Mouse (Mus musculus) liver, postnatal 0 days (tissue): ENCODE data around the gene Gna11. TPM values are rescaled to one million over a fixed set of nuclear protein-coding genes. Genes with fewer than 3 reads are reported as not detected.
A peak's percentile ranks its signal among the peaks of the same experiment; 100 is the strongest.

ENCODE experiments used
- ATAC-seq: fragments of 200-750 bp; cut with Nextera tagmentation; 2 replicates; pipeline ENCODE4 v1.8.0; 2017; ENCODE audit warnings: mild to moderate bottlenecking, moderate library complexity
- DNase-seq: peaks from one replicate; pipeline ENCODE4 v3.0.0-alpha.2; 2016
- H3K27ac ChIP-seq: fragments of 300-500 bp; sonication (generic); 2 replicates; pipeline ENCODE4 v1.5.1; 2014; ENCODE audit warnings: antibody characterized with exemption, moderate library complexity, mild to moderate bottlenecking, low read depth
- H3K27me3 ChIP-seq: fragments of 300-500 bp; sonication (generic); 2 replicates; pipeline ENCODE4 v1.6.1; 2014; ENCODE audit warnings: low read length, control low read depth, mixed read lengths; ENCODE audit not compliant: insufficient read depth
- H3K36me3 ChIP-seq: fragments of 300-500 bp; sonication (generic); replicated peaks from 2 replicates; pipeline ENCODE4 v1.6.1; 2014; ENCODE audit warnings: mild to moderate bottlenecking, control low read depth, low read length, moderate library complexity, mixed read lengths; ENCODE audit not compliant: insufficient read depth
- H3K4me1 ChIP-seq: fragments of 300-500 bp; sonication (generic); 2 replicates; pipeline ENCODE4 v1.6.1; 2014; ENCODE audit warnings: antibody characterized with exemption, mild to moderate bottlenecking, control low read depth; ENCODE audit not compliant: insufficient read depth
- H3K4me2 ChIP-seq: fragments of 300-500 bp; sonication (generic); 2 replicates; pipeline ENCODE4 v1.6.1; 2014; ENCODE audit warnings: low read depth, mild to moderate bottlenecking, low read length, moderate library complexity, mixed read lengths
- H3K4me3 ChIP-seq: fragments of 300-500 bp; sonication (generic); 2 replicates; pipeline ENCODE4 v1.5.1; 2014; ENCODE audit warnings: low read depth, low read length
- H3K9ac ChIP-seq: fragments of 300-500 bp; sonication (generic); replicated peaks from 2 replicates; pipeline ENCODE4 v1.6.1; 2014; ENCODE audit warnings: mild to moderate bottlenecking, moderate library complexity
- H3K9me3 ChIP-seq: fragments of 300-500 bp; sonication (generic); 2 replicates; pipeline ENCODE4 v1.6.1; 2016; ENCODE audit warnings: mild to moderate bottlenecking, control low read depth, low read length, mixed read lengths
- CTCF ChIP-seq: sonication (generic); IDR thresholded peaks from 2 replicates; pipeline ENCODE4 v1.5.1; 2016; ENCODE audit warnings: antibody characterized with exemption, low read depth
- EP300 ChIP-seq: IDR thresholded peaks from 2 replicates; pipeline ENCODE4 v1.6.1; 2016; ENCODE audit warnings: antibody characterized with exemption, low read depth, mild to moderate bottlenecking
- WGBS: fragments of 180-500 bp; shearing (Covaris S2); extraction: QIAGEN DNeasy Blood & Tissue Kit; methylation state at CpG from one replicate; pipeline ENCODE4 v1.1.7; 2014; ENCODE audit not compliant: insufficient replicate concordance; 5-methylcytosine and 5-hydroxymethylcytosine counted together
- polyA plus RNA-seq: library from polyadenylated mRNA; unstranded; fragments of >200 nt; fragmentation: Nextera tagmentation; extraction: Ambion mirVana; gene quantifications from 2 replicates; pipeline ENCODE4 v1.2.1, GENCODE M21; 2015

Gene Gna11
- polyA plus RNA-seq, 1 experiment from 2014 or later = 18.3 TPM

DNA sequence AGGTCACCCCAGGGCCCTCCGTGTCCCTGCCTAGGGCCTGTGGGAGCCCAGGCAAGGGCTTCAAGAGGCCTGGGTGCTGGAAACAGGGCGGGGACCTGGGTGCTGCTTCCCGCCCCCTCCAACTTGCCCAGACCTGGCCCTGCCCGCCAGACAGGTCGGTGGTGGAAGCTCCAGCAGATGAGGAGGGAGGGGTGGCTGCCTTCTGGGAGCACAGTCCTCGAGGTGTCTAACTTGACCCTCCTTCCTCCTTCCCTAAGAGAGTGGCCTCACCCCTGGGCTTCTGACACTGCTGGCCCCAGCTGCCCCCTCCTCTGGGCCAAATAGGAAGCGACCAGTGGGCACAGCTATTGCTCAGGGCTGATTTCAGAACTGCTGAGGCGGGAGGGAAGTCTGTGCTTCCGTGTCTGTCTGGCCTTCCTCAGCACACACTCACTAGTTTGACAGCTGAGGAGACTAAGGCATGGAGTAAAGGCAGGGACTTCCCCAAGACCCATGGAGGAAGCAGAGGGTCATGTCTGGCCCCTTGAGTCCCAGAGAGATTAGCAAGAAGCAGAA lies 20.9 kb downstream of the Gna11 start, which contains the start of gene Gna15:
Gene Gna15, minus strand, starts transcription at position 175 of the 555 bp plus-strand sequence.
- WGBS = 13% methylated on average over 9 of the region's 9 CpGs
- Histone ChIP-seq H3K9ac (peak within 1 kb of the TSS; percentile 66), H3K27ac (peak within 1 kb of the TSS; percentile 78), H3K4me2 (peak within 1 kb of the TSS; percentile 70), H3K4me3 (peak within 1 kb of the TSS; percentile 54), H3K9me3 (no peaks in the 10 kb centered on the region), H3K4me1 (peaks cover 33% of the 10 kb centered on the region), H3K27me3 (no peaks in the 10 kb centered on the region), H3K36me3 (0 out of 2 replicates have a peak, but pooled peaks cover under 1% of the 10 kb centered on the region)
- peak; percentile 55 for DNase-seq
- TF ChIP-seq CTCF = peak; percentile 39
- TF ChIP-seq EP300 = no peak
- peak; percentile 28 for ATAC-seq

DNA sequence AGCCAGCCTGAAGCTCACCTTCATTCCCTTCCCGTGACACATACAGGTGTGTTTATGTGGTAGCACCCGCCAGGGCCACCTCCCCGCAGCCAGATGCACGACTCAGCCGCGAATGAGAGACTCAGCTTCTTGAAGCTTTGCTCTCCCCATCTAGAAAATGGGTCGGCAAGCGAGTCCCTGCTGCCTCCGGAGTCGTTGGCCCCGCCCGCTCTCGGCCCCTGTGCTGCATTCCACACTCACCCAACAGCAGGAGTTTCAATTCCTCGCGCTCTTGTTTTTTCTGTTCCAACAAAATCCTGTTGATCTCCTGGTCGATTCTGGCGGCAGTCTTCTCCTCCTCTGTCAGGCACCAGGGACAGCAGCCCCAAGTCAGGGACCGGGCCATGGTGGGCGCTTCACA lies 21.4 kb downstream of the Gna11 start:
- H3K4me1 ChIP-seq = peaks cover 38% of the 10 kb centered on the region

DNA sequence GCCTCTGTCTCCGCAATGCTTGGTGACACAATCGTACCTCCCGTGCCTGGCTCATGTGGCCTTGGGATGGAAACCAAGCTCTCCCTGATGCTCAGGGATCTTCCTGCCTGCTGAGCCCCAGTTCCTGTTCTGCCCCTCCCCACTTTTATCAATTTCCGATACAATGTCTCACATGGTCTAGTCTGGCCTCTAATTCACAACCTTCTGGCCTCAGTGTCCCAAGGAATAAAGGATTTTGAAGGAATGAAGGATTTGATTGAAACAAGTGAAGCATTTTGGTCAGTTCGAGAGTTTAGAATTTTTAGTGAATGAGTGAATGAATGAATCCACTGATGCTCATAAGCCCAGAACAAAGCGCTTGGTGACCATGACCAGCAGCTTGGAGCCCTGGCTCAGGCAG lies 21.8 kb downstream of the Gna11 start:
- whole genome bisulfite sequencing = 37% methylated on average over 6 of the region's 6 CpGs
- Histone ChIP-seq H3K27me3 (no peaks in the 10 kb centered on the region), H3K36me3 (no peaks in the 10 kb centered on the region), H3K27ac (0 out of 2 replicates have a peak overlapping the region, but pooled peaks have one; percentile 78), H3K9ac (peak overlapping the region; percentile 66; the same call in 1 of the 2 replicates), H3K4me2 (peak overlapping the region; percentile 70), H3K9me3 (no peaks in the 10 kb centered on the region), H3K4me1 (peaks cover 40% of the 10 kb centered on the region), H3K4me3 (peak overlapping the region; percentile 54)
- TF ChIP-seq CTCF (no peak), EP300 (no peak)
- ATAC-seq (no peak), DNase-seq (no peak)

More for the DNA sequence above, 21.4 kb downstream of the Gna11 start:
- TF ChIP-seq CTCF (no peak), EP300 (no peak)
- H3K4me3 ChIP-seq = peak overlapping the region; percentile 54
- H3K9ac ChIP-seq = peak overlapping the region; percentile 66
- peak overlapping the region; percentile 78 for H3K27ac ChIP-seq
- DNase-seq (peak; percentile 36), ATAC-seq (no peak)
- no peaks in the 10 kb centered on the region for H3K36me3 ChIP-seq
- no peaks in the 10 kb centered on the region for H3K9me3 ChIP-seq
- no peaks in the 10 kb centered on the region for H3K27me3 ChIP-seq
- peak overlapping the region; percentile 70 for H3K4me2 ChIP-seq
- 6% methylated on average over 19 of the region's 19 CpGs for WGBS

DNA sequence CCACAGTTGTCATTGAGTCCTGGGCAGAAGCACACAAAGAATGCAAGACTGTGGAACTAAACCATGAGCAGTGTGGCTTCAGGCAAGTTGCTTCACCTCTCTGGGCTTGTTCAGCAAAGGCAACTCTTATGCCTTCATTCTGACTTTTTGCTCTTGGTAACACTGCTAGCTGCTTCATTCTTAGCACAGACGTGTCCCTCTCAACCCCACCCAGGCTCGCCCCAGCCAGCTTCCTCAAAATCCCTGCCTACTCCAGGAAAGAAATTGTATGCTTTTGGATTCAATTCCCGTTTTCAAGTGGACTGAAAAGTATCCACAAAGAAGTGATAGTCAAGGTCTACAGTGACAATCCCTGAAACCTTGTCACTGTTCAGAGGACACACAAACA lies 25.0 kb downstream of the Gna11 start:
- Histone ChIP-seq H3K4me2 (peak overlapping the region; percentile 50; the same call in 1 of the 2 replicates), H3K36me3 (no peaks in the 10 kb centered on the region), H3K9me3 (no peaks in the 10 kb centered on the region), H3K9ac (no peak overlapping the region), H3K4me3 (no peak overlapping the region), H3K27me3 (no peaks in the 10 kb centered on the region), H3K27ac (peak overlapping the region; percentile 71), H3K4me1 (peaks cover 42% of the 10 kb centered on the region)
- WGBS = 29% methylated on average over 3 of the region's 3 CpGs
- ATAC-seq = no peak
- TF ChIP-seq CTCF = no peak
- no peak for TF ChIP-seq EP300
- no peak for DNase-seq

GRCm38 (mm10) chr10:81519227-81519977 lies 25.6 kb downstream of the Gna11 start:
- H3K36me3 ChIP-seq = no peaks in the 10 kb centered on the region
- WGBS = 32% methylated on average over 6 of the region's 6 CpGs
- H3K4me2 ChIP-seq = peak overlapping the region; percentile 50
- ATAC-seq (peak; percentile 79), DNase-seq (peak; percentile 38)
- peaks cover 37% of the 10 kb centered on the region for H3K4me1 ChIP-seq
- no peaks in the 10 kb centered on the region for H3K9me3 ChIP-seq
- TF ChIP-seq CTCF (no peak), EP300 (peak; percentile 84)
- no peak overlapping the region for H3K4me3 ChIP-seq
- no peaks in the 10 kb centered on the region for H3K27me3 ChIP-seq
- H3K9ac ChIP-seq = no peak overlapping the region
- H3K27ac ChIP-seq = peak overlapping the region; percentile 71

DNA sequence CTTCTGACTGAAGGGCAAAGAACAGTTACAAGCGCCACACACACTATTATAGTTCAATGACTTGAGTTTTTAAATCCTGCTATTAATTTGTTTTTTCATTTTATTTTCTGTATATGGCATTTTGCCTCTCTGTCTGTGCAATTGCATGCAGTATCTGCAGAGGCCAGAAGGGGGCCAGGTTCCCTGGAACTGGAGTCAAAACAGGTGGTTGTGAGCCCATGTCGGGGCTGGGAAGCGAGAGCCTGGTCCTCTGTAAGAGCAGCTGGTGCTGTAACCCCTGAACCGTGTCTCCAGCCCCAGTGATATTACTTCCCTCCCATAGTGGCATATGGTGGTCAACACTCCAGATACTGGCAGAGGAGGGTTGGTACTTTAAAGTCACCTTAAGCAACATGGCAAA lies 26.4 kb downstream of the Gna11 start:
- no peak overlapping the region for H3K4me2 ChIP-seq
- TF ChIP-seq EP300 (no peak), CTCF (peak; percentile 83)
- peak overlapping the region; percentile 71 for H3K27ac ChIP-seq
- H3K4me1 ChIP-seq = peaks cover 29% of the 10 kb centered on the region
- H3K9ac ChIP-seq = no peak overlapping the region
- H3K9me3 ChIP-seq = no peaks in the 10 kb centered on the region
- peak; percentile 47 for ATAC-seq
- no peaks in the 10 kb centered on the region for H3K27me3 ChIP-seq
- DNase-seq = peak; percentile 83
- H3K4me3 ChIP-seq = no peak overlapping the region
- peaks cover 2% of the 10 kb centered on the region; the same call in 1 of the 2 replicates for H3K36me3 ChIP-seq
- WGBS = 19% methylated on average over 4 of the region's 4 CpGs
